Mouse (Mus musculus): ENCODE data around the gene Ank. TPM values are rescaled to one million over a fixed set of nuclear protein-coding genes. Genes with fewer than 3 reads are reported as not detected.
"Not testable (repeated sequence)": the region's sequence is repeated elsewhere in the genome, so short reads cannot be mapped to it uniquely, and the experiment has no call there.

Gene Ank
- polyA plus RNA-seq, 1 experiment = 9.7 TPM

GRCm38 (mm10) chr15:27468822-27469488, 2.5 kb downstream of the Ank start:
- Histone ChIP-seq H3K27me3 (ENCODE audit: control insufficient read depth, insufficient read depth, low read length, poor library complexity, severe bottlenecking) (no peaks in the 10 kb centered on the region), H3K4me1 (ENCODE audit: control insufficient read depth, insufficient read depth, low read length) (no peaks in the 10 kb centered on the region), H3K27ac (ENCODE audit: insufficient read depth, low read length) (no peak overlapping the region), H3K4me3 (ENCODE audit: low read depth, low read length) (no peak overlapping the region), H3K9me3 (replicated peaks; ENCODE audit: control insufficient read depth, insufficient read depth, low read length, poor library complexity, severe bottlenecking) (no peaks in the 10 kb centered on the region), H3K36me3 (ENCODE audit: control insufficient read depth, insufficient read depth, low read length, poor library complexity, severe bottlenecking) (no peaks in the 10 kb centered on the region), H3K9ac (ENCODE audit: low read depth, poor library complexity, severe bottlenecking) (no peak overlapping the region)
- TF ChIP-seq EP300 (IDR thresholded peaks at IDR 0.05; ENCODE audit: insufficient read depth, low read depth, low read length) (no peak), POLR2A (IDR thresholded peaks at IDR 0.05; ENCODE audit: insufficient read depth, low read length) (no peak), CTCF (IDR thresholded peaks at IDR 0.05; ENCODE audit: low read depth, low read length) (no peak)

DNA sequence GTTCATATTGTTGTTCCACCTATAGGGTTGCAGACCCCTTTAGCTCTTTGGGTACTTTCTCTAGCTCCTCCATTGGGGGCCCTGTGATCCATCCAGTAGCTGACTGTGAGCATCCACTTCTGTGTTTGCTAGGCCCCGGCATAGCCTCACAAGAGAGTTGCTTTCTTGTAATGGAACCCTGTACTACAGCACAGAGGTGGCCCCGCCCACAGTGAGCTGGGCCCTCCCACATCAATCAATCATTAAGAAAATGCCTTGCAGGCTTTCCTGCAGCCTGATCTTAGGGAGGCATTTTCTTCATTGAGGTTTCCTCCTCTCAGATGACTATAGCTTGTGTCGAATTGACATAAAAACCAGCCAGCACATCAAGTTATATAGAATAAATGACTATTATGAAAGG, 3.9 kb downstream of the Ank start:
- not testable (repeated sequence) for H3K27ac ChIP-seq (ENCODE audit: insufficient read depth, low read length); H3K36me3 ChIP-seq (ENCODE audit: control insufficient read depth, insufficient read depth, low read length, poor library complexity, severe bottlenecking); H3K9me3 ChIP-seq (replicated peaks; ENCODE audit: control insufficient read depth, insufficient read depth, low read length, poor library complexity, severe bottlenecking); H3K4me1 ChIP-seq (ENCODE audit: control insufficient read depth, insufficient read depth, low read length); H3K9ac ChIP-seq (ENCODE audit: low read depth, poor library complexity, severe bottlenecking); H3K4me3 ChIP-seq (ENCODE audit: low read depth, low read length); H3K27me3 ChIP-seq (ENCODE audit: control insufficient read depth, insufficient read depth, low read length, poor library complexity, severe bottlenecking)

DNA sequence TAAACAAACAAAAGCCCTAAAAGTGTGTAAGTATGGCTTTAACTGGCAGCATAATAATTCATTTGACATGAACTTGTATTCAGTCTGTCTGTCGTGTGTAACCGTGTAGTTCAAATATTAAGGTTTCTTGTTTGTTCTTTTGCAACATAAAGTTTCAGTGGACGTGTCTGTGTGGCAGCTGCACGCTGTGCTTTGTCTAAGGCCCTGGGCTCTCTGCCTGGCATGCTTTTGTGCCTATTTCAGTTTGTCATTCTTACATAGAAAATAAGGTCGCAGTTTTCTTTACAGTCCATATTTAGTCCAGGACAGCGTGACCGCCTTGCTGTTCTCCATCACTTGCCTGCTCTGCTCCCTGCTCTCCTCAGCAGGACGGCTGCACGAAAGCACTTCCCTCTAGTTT, 5.8 kb downstream of the Ank start:
- Histone ChIP-seq H3K4me3 (ENCODE audit: low read depth, low read length) (no peak overlapping the region), H3K9ac (ENCODE audit: low read depth, poor library complexity, severe bottlenecking) (no peak overlapping the region), H3K27me3 (ENCODE audit: control insufficient read depth, insufficient read depth, low read length, poor library complexity, severe bottlenecking) (no peaks in the 10 kb centered on the region), H3K36me3 (ENCODE audit: control insufficient read depth, insufficient read depth, low read length, poor library complexity, severe bottlenecking) (no peaks in the 10 kb centered on the region), H3K4me1 (ENCODE audit: control insufficient read depth, insufficient read depth, low read length) (peaks cover 4% of the 10 kb centered on the region), H3K9me3 (replicated peaks; ENCODE audit: control insufficient read depth, insufficient read depth, low read length, poor library complexity, severe bottlenecking) (no peaks in the 10 kb centered on the region), H3K27ac (ENCODE audit: insufficient read depth, low read length) (no peak overlapping the region)
- TF ChIP-seq POLR2A (IDR thresholded peaks at IDR 0.05; ENCODE audit: insufficient read depth, low read length) (no peak), EP300 (IDR thresholded peaks at IDR 0.05; ENCODE audit: insufficient read depth, low read depth, low read length) (no peak), CTCF (IDR thresholded peaks at IDR 0.05; ENCODE audit: low read depth, low read length) (no peak)

- no peaks in the 10 kb centered on the region for H3K36me3 ChIP-seq (ENCODE audit: control insufficient read depth, insufficient read depth, low read length, poor library complexity, severe bottlenecking)
- H3K27me3 ChIP-seq (ENCODE audit: control insufficient read depth, insufficient read depth, low read length, poor library complexity, severe bottlenecking) = no peaks in the 10 kb centered on the region
- no peak overlapping the region for H3K27ac ChIP-seq (ENCODE audit: insufficient read depth, low read length)
- H3K4me1 ChIP-seq (ENCODE audit: control insufficient read depth, insufficient read depth, low read length) = peaks cover 4% of the 10 kb centered on the region
- H3K9me3 ChIP-seq (replicated peaks; ENCODE audit: control insufficient read depth, insufficient read depth, low read length, poor library complexity, severe bottlenecking) = no peaks in the 10 kb centered on the region
- peak overlapping the region; percentile 53 for H3K4me3 ChIP-seq (ENCODE audit: low read depth, low read length)
- H3K9ac ChIP-seq (ENCODE audit: low read depth, poor library complexity, severe bottlenecking) = no peak overlapping the region
- no peak for TF ChIP-seq POLR2A (IDR thresholded peaks at IDR 0.05; ENCODE audit: insufficient read depth, low read length)
These were observed 9.5 kb downstream of the Ank start for GRCm38 (mm10) chr15:27475988-27476387.

DNA sequence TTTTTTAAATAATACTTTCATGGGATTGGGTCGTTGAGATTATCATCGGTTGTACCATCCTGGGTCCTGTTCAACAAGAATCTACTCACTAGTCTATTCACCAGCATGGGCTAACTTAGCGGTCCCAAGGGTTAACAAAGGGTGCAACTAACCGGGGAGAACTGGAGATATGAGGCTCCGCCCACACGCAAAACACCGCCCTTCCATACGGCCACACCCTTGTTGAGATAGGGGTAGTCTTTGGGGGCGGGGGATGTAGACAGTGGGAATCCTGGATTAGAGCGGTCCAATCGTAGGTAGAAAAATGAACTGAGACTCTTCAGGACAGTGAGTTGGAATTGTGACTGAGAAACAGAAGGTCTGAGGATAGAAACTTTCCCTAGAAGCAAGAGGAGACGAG, 10.2 kb downstream of the Ank start:
- Histone ChIP-seq H3K27ac (ENCODE audit: insufficient read depth, low read length) (no peak overlapping the region), H3K36me3 (ENCODE audit: control insufficient read depth, insufficient read depth, low read length, poor library complexity, severe bottlenecking) (no peaks in the 10 kb centered on the region), H3K9me3 (replicated peaks; ENCODE audit: control insufficient read depth, insufficient read depth, low read length, poor library complexity, severe bottlenecking) (no peaks in the 10 kb centered on the region), H3K4me1 (ENCODE audit: control insufficient read depth, insufficient read depth, low read length) (peaks cover 4% of the 10 kb centered on the region), H3K4me3 (ENCODE audit: low read depth, low read length) (peak overlapping the region; percentile 53; the same call in 1 of the 2 replicates), H3K9ac (ENCODE audit: low read depth, poor library complexity, severe bottlenecking) (no peak overlapping the region), H3K27me3 (ENCODE audit: control insufficient read depth, insufficient read depth, low read length, poor library complexity, severe bottlenecking) (no peaks in the 10 kb centered on the region)
- TF ChIP-seq CTCF (IDR thresholded peaks at IDR 0.05; ENCODE audit: low read depth, low read length) = no peak
- no peak for TF ChIP-seq POLR2A (IDR thresholded peaks at IDR 0.05; ENCODE audit: insufficient read depth, low read length)

DNA sequence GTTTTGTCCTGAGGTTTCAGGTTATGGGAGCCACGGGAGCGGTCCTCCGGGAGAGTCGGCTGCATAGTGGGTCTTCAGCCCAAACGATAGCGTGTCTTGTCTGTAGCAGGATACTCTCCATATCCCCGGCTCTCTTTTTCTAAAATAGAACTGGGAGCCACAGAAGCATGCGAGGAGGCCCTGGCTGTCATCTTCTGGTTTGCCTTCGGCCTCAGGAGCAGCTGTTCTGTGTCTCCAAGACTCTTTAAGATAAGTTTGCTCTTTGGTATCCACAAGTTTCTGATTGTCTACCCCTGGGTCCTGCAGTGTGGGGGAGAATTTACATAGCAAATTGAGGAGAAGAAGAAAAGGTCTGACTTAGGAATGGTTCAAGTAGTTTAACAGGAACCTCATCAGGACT, 10.7 kb downstream of the Ank start:
- H3K27me3 ChIP-seq (ENCODE audit: control insufficient read depth, insufficient read depth, low read length, poor library complexity, severe bottlenecking) = no peaks in the 10 kb centered on the region

More for the DNA sequence above, 10.7 kb downstream of the Ank start:
- TF ChIP-seq POLR2A (IDR thresholded peaks at IDR 0.05; ENCODE audit: insufficient read depth, low read length) = no peak
- no peak for TF ChIP-seq EP300 (IDR thresholded peaks at IDR 0.05; ENCODE audit: insufficient read depth, low read depth, low read length)
- no peak for TF ChIP-seq CTCF (IDR thresholded peaks at IDR 0.05; ENCODE audit: low read depth, low read length)
- Histone ChIP-seq H3K9me3 (replicated peaks; ENCODE audit: control insufficient read depth, insufficient read depth, low read length, poor library complexity, severe bottlenecking) (no peaks in the 10 kb centered on the region), H3K36me3 (ENCODE audit: control insufficient read depth, insufficient read depth, low read length, poor library complexity, severe bottlenecking) (no peaks in the 10 kb centered on the region), H3K27ac (ENCODE audit: insufficient read depth, low read length) (no peak overlapping the region), H3K4me3 (ENCODE audit: low read depth, low read length) (no peak overlapping the region), H3K4me1 (ENCODE audit: control insufficient read depth, insufficient read depth, low read length) (peaks cover 4% of the 10 kb centered on the region), H3K9ac (ENCODE audit: low read depth, poor library complexity, severe bottlenecking) (no peak overlapping the region)

All from ES-Bruce4 (cell line).